Mouse (Mus musculus) testis, adult 2 months (tissue): ENCODE measurements at regions not wholly inside any gene's neighbourhood (a gene's known extent, or its start where the extent isn't known, plus 50 kb on each side); places are given as distances from the start of the nearest gene placed in this dataset.

Source experiments
- H3K27ac ChIP-seq: fragments of 200-500 bp; 2 replicates; pipeline ENCODE4 v1.5.1; 2012; ENCODE audit warnings: low read depth, low read length; ENCODE audit not compliant: control insufficient read depth, insufficient read depth
- H3K27me3 ChIP-seq: fragments of 200-500 bp; 2 replicates; pipeline ENCODE4 v1.6.1; 2012; ENCODE audit warnings: mild to moderate bottlenecking, low read length, moderate library complexity; ENCODE audit not compliant: control insufficient read depth, insufficient read depth
- H3K36me3 ChIP-seq: fragments of 200-500 bp; 2 replicates; pipeline ENCODE4 v1.6.1; 2012; ENCODE audit warnings: mild to moderate bottlenecking, low read length; ENCODE audit not compliant: control insufficient read depth, insufficient read depth
- H3K4me1 ChIP-seq: fragments of 200-500 bp; 2 replicates; pipeline ENCODE4 v1.6.1; 2012; ENCODE audit warnings: low read length; ENCODE audit not compliant: control insufficient read depth, insufficient read depth
- H3K4me3 ChIP-seq: fragments of 200-500 bp; 2 replicates; pipeline ENCODE4 v1.5.1; 2012; ENCODE audit warnings: low read depth, mild to moderate bottlenecking, low read length, moderate library complexity, mixed read lengths; ENCODE audit not compliant: control insufficient read depth
- CTCF ChIP-seq: fragments of 200-500 bp; IDR thresholded peaks from 2 replicates; pipeline ENCODE4 v1.5.1; 2012; ENCODE audit warnings: low read depth, mild to moderate bottlenecking, inconsistent platforms, low read length, moderate library complexity; ENCODE audit not compliant: control insufficient read depth, insufficient read depth, insufficient replicate concordance
- POLR2A ChIP-seq: fragments of 200-500 bp; IDR thresholded peaks from 2 replicates; pipeline ENCODE4 v1.6.1; 2012; ENCODE audit warnings: low read depth, mild to moderate bottlenecking, inconsistent platforms, low read length, moderate library complexity; ENCODE audit not compliant: control insufficient read depth

DNA sequence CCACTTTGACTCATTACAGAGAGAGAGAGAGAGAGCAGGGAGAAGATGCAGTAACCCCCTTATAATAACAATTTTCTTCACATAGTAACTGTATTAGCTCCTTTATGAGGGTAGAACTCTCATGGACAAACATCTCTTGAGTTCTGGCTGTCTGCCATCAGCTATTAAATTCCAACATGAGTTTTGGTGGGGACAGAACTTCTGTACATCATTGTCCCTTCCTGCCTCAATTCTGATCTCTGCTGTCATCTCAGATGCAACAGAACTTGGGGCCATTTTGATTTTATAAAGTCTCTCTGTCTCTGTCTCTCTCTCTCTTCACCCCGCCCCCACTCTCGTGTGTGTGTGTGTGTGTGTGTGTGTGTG is 261.6 kb downstream of the Rps24 start:
- TF ChIP-seq POLR2A (no peak), CTCF (no peak)
- H3K4me3 ChIP-seq, result no peak overlapping the region
- H3K36me3 ChIP-seq, result no peaks in the 10 kb centered on the region
- no peaks in the 10 kb centered on the region for H3K27me3 ChIP-seq
- no peaks in the 10 kb centered on the region for H3K4me1 ChIP-seq
- no peak overlapping the region for H3K27ac ChIP-seq

DNA sequence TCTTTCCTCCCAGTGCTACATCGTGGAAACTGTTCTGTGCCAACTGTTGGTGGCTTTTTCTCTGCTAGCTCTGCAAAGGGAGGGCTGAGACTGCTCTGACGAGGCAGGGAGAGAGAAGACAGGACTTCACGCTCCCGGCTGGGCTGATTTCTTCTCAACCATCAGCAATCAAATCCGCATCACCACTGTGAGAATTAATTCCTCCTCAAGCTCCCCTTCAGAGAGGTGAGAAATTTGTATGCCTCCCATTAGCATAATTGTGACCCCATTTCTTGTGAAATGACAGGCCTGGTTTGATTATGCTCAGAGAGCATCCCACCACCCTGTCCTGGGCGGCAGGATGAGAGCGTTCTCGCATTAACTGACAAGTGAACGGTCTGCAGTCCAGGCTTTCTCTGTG is 262.4 kb downstream of the Rps24 start:
- H3K4me1 ChIP-seq, result no peaks in the 10 kb centered on the region
- TF ChIP-seq POLR2A, result no peak
- no peak for TF ChIP-seq CTCF
- H3K27ac ChIP-seq, result no peak overlapping the region

DNA sequence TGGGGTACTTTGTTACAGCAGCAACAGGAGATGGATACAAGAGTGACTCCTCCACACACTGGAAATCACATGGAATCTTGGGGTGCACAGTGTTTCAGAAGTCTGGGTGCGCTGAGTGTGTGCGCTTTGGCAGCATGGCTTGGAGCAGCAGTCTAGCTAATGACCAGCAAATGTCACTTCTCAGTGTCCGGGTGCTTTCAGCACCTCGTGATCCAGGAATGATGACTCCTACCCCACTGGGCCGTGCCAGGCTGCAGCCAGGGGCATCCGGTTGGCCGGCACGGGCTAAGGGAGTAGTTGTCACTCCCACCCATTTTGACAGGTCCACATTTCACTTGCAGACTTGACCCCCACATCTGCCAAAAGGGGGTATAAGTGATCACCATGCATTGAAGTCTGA is 264.3 kb downstream of the Rps24 start:
- Histone ChIP-seq H3K27me3 (no peaks in the 10 kb centered on the region), H3K4me1 (no peaks in the 10 kb centered on the region), H3K36me3 (no peaks in the 10 kb centered on the region), H3K4me3 (no peak overlapping the region), H3K27ac (no peak overlapping the region)
- no peak for TF ChIP-seq POLR2A
- no peak for TF ChIP-seq CTCF

More for the DNA sequence above, 262.4 kb downstream of the Rps24 start:
- Histone ChIP-seq H3K36me3 (no peaks in the 10 kb centered on the region), H3K27me3 (no peaks in the 10 kb centered on the region), H3K4me3 (no peak overlapping the region)

DNA sequence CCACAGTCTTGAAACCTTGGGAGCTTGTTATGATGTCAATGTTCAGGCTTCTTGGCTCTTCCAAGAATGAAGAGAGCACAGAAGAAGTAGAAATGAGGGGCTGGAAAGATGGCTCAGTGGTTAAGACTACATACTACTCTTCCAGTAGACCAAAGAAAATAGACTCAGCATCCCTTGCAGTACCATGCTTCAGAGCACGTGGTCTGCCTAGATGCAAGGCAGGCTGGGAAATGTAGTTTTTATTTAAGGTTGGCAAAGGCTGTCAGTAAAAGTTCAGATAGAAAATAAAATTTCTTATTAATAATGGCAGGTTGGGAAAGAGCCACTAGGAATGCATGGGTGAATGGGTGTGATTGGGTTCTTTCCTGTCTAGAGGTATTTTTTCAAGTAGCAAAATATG is 267.8 kb downstream of the Rps24 start:
- TF ChIP-seq POLR2A (no peak), CTCF (no peak)
- Histone ChIP-seq H3K27me3 (no peaks in the 10 kb centered on the region), H3K27ac (no peak overlapping the region), H3K4me3 (no peak overlapping the region), H3K4me1 (no peaks in the 10 kb centered on the region), H3K36me3 (no peaks in the 10 kb centered on the region)

- H3K4me3 ChIP-seq, result no peak overlapping the region
- H3K27ac ChIP-seq, result no peak overlapping the region
- no peaks in the 10 kb centered on the region for H3K36me3 ChIP-seq
- no peaks in the 10 kb centered on the region for H3K27me3 ChIP-seq
- TF ChIP-seq CTCF (no peak), POLR2A (no peak)
- H3K4me1 ChIP-seq, result no peaks in the 10 kb centered on the region
Measured at GRCm38 (mm10) chr14:24755426-24756117, 268.6 kb downstream of the Rps24 start.

- Histone ChIP-seq H3K27ac (no peak overlapping the region), H3K36me3 (no peaks in the 10 kb centered on the region), H3K27me3 (no peaks in the 10 kb centered on the region), H3K4me3 (no peak overlapping the region), H3K4me1 (no peaks in the 10 kb centered on the region)
- TF ChIP-seq CTCF (no peak), POLR2A (no peak)
Measured at GRCm38 (mm10) chr14:24757302-24757701, 270.4 kb downstream of the Rps24 start.

DNA sequence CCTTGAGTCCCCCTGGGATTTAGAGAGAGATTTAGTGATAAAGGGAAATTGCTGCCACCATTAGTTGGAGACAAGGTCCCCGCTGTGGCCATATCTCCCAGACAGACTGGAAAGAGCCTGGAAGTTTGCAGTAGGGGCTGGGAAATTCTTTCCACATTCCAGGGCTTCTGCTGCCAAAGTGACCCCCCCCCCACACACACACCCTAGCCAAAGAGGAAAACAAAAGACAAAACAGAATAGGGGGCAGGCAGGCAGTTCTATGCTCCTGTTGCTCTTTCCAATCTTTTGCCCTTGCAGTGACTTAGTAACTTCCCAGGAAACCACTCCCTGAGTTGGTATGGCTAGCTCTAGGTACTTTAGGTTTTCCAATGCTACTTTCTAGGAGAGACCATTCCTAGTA is 270.9 kb downstream of the Rps24 start:
- Histone ChIP-seq H3K36me3 (no peaks in the 10 kb centered on the region), H3K4me1 (no peaks in the 10 kb centered on the region), H3K27me3 (no peaks in the 10 kb centered on the region), H3K27ac (no peak overlapping the region), H3K4me3 (no peak overlapping the region)
- TF ChIP-seq CTCF (no peak), POLR2A (no peak)
